Mouse (Mus musculus): ENCODE measurements around the gene E2f4. TPM values are rescaled to one million over a fixed set of nuclear protein-coding genes. Genes with fewer than 3 reads are reported as not detected.

Gene E2f4
- 43.9 and 51.7 TPM in 2 replicates for polyA plus RNA-seq (2014; fragmentation: Nextera tagmentation; extraction: Ambion mirVana)

- ATAC-seq (ENCODE audit: low FRiP score, low TSS enrichment) = peak; percentile 91
- peak within 1 kb of the TSS; percentile 93 for H3K9ac ChIP-seq (replicated peaks; ENCODE audit: low read length)
- H3K4me2 ChIP-seq (ENCODE audit: low read length) = peak within 1 kb of the TSS; percentile 95
- H3K36me3 ChIP-seq (ENCODE audit: control insufficient read depth, insufficient read depth, low read length) = peaks cover 41% of the 10 kb centered on the region
- H3K27ac ChIP-seq (replicated peaks; ENCODE audit: low read depth, low read length) = peak within 1 kb of the TSS; percentile 68
- no peaks in the 10 kb centered on the region for H3K27me3 ChIP-seq (ENCODE audit: control insufficient read depth, insufficient read depth, low read length)
- DNase-seq = peak; percentile 96
- H3K4me3 ChIP-seq (replicated peaks; ENCODE audit: low read depth, low read length) = peak within 1 kb of the TSS; percentile 97
- peaks cover 12% of the 10 kb centered on the region for H3K4me1 ChIP-seq (ENCODE audit: control insufficient read depth, insufficient read depth, low read length)
- under 1% methylated on average over 58 of the region's 58 CpGs for WGBS
- no peaks in the 10 kb centered on the region for H3K9me3 ChIP-seq (ENCODE audit: control insufficient read depth, low read length)
These were observed at the start of gene E2f4 for GRCm38 (mm10) chr8:105297511-105298192. Gene E2f4 (plus strand): TSS chr8:105297663.

GRCm38 (mm10) chr8:105251954-105252353 lies 45.5 kb upstream of the E2f4 start:
- peaks cover 13% of the 10 kb centered on the region for H3K27me3 ChIP-seq (ENCODE audit: control insufficient read depth, insufficient read depth, low read length)
- peaks cover 54% of the 10 kb centered on the region for H3K36me3 ChIP-seq (ENCODE audit: control insufficient read depth, insufficient read depth, low read length)
- DNase-seq = no peak
- WGBS = 92% methylated on average over 6 of the region's 6 CpGs
- H3K27ac ChIP-seq (replicated peaks; ENCODE audit: low read depth, low read length) = no peak overlapping the region
- H3K4me1 ChIP-seq (ENCODE audit: control insufficient read depth, insufficient read depth, low read length) = peaks cover 11% of the 10 kb centered on the region
- no peak overlapping the region for H3K4me3 ChIP-seq (replicated peaks; ENCODE audit: low read depth, low read length)
- H3K9me3 ChIP-seq (ENCODE audit: control insufficient read depth, low read length) = no peaks in the 10 kb centered on the region
- H3K4me2 ChIP-seq (ENCODE audit: low read length) = no peak overlapping the region
- no peak overlapping the region for H3K9ac ChIP-seq (replicated peaks; ENCODE audit: low read length)
- no peak for ATAC-seq (ENCODE audit: low FRiP score, low TSS enrichment)

GRCm38 (mm10) chr8:105252680-105253537 lies 44.6 kb upstream of the E2f4 start:
- Histone ChIP-seq H3K27ac (replicated peaks; ENCODE audit: low read depth, low read length) (no peak overlapping the region), H3K27me3 (ENCODE audit: control insufficient read depth, insufficient read depth, low read length) (peaks cover 20% of the 10 kb centered on the region), H3K36me3 (ENCODE audit: control insufficient read depth, insufficient read depth, low read length) (peaks cover 47% of the 10 kb centered on the region), H3K4me3 (replicated peaks; ENCODE audit: low read depth, low read length) (no peak overlapping the region), H3K9ac (replicated peaks; ENCODE audit: low read length) (no peak overlapping the region; the same call in 1 of the 2 replicates), H3K9me3 (ENCODE audit: control insufficient read depth, low read length) (no peaks in the 10 kb centered on the region), H3K4me1 (ENCODE audit: control insufficient read depth, insufficient read depth, low read length) (peaks cover 11% of the 10 kb centered on the region), H3K4me2 (ENCODE audit: low read length) (no peak overlapping the region)
- WGBS = 91% methylated on average over 10 of the region's 10 CpGs
- no peak for DNase-seq
- ATAC-seq (ENCODE audit: low FRiP score, low TSS enrichment) = no peak

DNA sequence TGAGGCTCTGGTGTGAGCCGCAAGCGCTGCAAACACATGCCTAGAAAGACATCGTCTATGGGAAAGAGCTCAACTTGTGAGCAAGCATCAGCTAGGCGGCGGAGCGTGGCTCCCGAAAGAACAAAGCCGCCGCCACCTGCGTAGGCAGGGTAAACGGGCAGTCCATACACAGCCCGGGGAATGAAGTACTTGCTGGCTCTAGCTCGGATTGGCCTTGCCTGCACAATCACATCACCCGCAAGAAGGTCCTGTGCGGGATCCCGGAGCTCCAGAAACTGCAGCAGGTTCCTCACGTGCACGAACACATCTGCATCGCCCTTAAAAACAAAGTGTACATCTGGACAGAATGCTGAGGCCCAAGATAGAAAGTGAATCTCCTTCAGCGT lies 43.7 kb upstream of the E2f4 start:
- peak overlapping the region; percentile 48 for H3K9ac ChIP-seq (replicated peaks; ENCODE audit: low read length)
- peaks cover 11% of the 10 kb centered on the region for H3K4me1 ChIP-seq (ENCODE audit: control insufficient read depth, insufficient read depth, low read length)
- no peak overlapping the region for H3K27ac ChIP-seq (replicated peaks; ENCODE audit: low read depth, low read length)
- H3K36me3 ChIP-seq (ENCODE audit: control insufficient read depth, insufficient read depth, low read length) = peaks cover 39% of the 10 kb centered on the region
- H3K9me3 ChIP-seq (ENCODE audit: control insufficient read depth, low read length) = no peaks in the 10 kb centered on the region
- 32% methylated on average over 20 of the region's 20 CpGs for WGBS
- DNase-seq (no peak), ATAC-seq (ENCODE audit: low FRiP score, low TSS enrichment) (peak; percentile 7; the same call in 1 of the 2 replicates)
- H3K4me3 ChIP-seq (replicated peaks; ENCODE audit: low read depth, low read length) = peak overlapping the region; percentile 49
- peak overlapping the region; percentile 99 for H3K4me2 ChIP-seq (ENCODE audit: low read length)
- H3K27me3 ChIP-seq (ENCODE audit: control insufficient read depth, insufficient read depth, low read length) = peaks cover 28% of the 10 kb centered on the region

DNA sequence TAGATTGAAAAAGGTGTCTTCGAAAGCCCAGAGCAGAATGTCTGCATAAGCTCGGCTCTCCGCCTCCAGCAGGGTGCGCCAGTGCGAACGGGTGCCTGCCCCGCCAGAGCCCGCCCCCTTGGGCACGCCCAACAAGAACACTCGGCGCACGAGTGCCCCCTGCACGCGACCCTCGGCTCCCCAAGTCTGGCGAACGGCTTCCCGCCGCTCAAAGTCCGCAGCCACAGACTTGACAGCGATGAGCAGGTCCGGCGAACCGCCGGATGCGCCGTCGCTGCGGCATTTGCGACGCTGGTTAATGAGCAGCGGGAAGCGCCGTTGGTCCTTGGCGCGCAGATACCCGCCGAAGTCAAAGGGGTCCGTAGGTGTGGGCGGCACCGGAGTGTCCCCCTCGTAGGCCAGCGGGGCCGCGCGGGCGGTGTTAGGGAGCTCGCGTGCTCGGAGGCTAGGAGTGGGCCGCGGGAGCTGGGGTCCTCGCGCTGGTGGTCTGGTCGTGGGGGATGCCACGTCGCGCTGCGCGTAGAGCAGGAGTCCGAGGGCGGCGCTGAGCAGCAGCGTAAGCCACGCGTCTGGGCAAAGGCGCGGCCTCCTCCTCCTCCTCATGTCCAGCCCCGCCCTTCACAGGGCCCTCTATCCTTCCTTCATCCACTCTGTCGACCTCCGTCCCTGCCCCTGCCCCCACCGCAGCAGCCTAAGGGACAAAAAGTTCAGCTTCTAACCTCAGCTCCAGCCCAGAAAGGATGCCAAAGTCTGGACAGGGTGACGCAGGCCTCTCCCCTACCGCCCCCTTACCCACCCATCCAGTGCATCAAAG lies 43.1 kb upstream of the E2f4 start:
- peak; percentile 94 for DNase-seq
- H3K4me1 ChIP-seq (ENCODE audit: control insufficient read depth, insufficient read depth, low read length) = peaks cover 17% of the 10 kb centered on the region
- ATAC-seq (ENCODE audit: low FRiP score, low TSS enrichment) = peak; percentile 82
- H3K27me3 ChIP-seq (ENCODE audit: control insufficient read depth, insufficient read depth, low read length) = peaks cover 34% of the 10 kb centered on the region
- under 1% methylated on average over 74 of the region's 74 CpGs for WGBS
- 0 out of 2 replicates have a peak overlapping the region, but pooled peaks have one; percentile 14 for H3K27ac ChIP-seq (replicated peaks; ENCODE audit: low read depth, low read length)
- peak overlapping the region; percentile 99 for H3K4me2 ChIP-seq (ENCODE audit: low read length)
- H3K4me3 ChIP-seq (replicated peaks; ENCODE audit: low read depth, low read length) = peak overlapping the region; percentile 49
- peak overlapping the region; percentile 48 for H3K9ac ChIP-seq (replicated peaks; ENCODE audit: low read length)
- no peaks in the 10 kb centered on the region for H3K9me3 ChIP-seq (ENCODE audit: control insufficient read depth, low read length)
- H3K36me3 ChIP-seq (ENCODE audit: control insufficient read depth, insufficient read depth, low read length) = peaks cover 33% of the 10 kb centered on the region

- H3K4me1 ChIP-seq (ENCODE audit: control insufficient read depth, insufficient read depth, low read length) = peaks cover 19% of the 10 kb centered on the region
- H3K27me3 ChIP-seq (ENCODE audit: control insufficient read depth, insufficient read depth, low read length) = peaks cover 38% of the 10 kb centered on the region
- WGBS = 2% methylated on average over 14 of the region's 14 CpGs
- ATAC-seq (ENCODE audit: low FRiP score, low TSS enrichment) (0 out of 2 replicates have a peak, but pooled peaks have one; percentile 3), DNase-seq (no peak)
- no peaks in the 10 kb centered on the region for H3K9me3 ChIP-seq (ENCODE audit: control insufficient read depth, low read length)
- H3K4me3 ChIP-seq (replicated peaks; ENCODE audit: low read depth, low read length) = peak within 1 kb of the TSS; percentile 49
- H3K27ac ChIP-seq (replicated peaks; ENCODE audit: low read depth, low read length) = 0 out of 2 replicates have a peak within 1 kb of the TSS, but pooled peaks have one; percentile 14
- peaks cover 27% of the 10 kb centered on the region for H3K36me3 ChIP-seq (ENCODE audit: control insufficient read depth, insufficient read depth, low read length)
- H3K9ac ChIP-seq (replicated peaks; ENCODE audit: low read length) = peak within 1 kb of the TSS; percentile 48
- H3K4me2 ChIP-seq (ENCODE audit: low read length) = peak within 1 kb of the TSS; percentile 99
These were observed 42.5 kb upstream of the E2f4 start, which contains the start of gene B3gnt9 for GRCm38 (mm10) chr8:105254966-105255350. Gene B3gnt9 (minus strand): TSS chr8:105255153.

DNA sequence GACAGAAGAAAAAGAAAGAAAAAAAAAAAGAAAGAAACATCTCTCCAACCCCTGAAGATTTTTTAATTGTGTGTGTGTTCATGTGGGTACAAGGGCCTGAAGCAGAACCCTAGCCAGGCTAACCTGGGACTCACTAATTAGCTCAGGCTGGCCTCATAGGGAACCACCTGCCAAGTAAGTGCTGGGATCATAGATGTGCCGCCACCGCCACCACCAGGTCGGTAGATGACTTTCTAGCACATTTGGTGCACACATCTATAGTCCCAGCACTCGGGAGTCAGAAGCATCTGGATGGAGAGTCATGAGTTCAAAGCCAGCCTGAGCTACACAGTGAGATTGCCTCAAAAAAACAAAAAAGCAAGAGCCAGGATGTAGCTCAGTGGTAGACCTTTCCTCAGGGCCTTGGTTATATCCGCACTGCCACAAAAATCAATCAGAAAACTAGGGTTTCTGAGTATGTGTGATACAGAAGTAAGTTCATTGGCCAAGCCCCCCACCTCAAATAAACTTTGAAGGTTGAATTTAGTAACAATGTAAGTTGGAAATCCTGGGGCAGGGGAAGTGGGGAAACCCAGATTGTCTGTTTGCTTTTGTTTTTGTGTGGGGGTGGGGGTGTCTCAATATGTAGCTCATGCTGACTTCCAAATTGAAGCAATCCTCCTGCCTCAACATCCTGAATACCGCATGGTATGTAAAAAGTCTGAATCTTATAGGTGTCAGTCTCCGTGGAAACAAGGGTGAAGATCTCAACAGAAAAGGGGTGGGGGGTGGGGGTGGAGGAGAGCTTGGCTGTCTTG lies 39.9 kb upstream of the E2f4 start:
- Histone ChIP-seq H3K27ac (replicated peaks; ENCODE audit: low read depth, low read length) (no peak overlapping the region), H3K9me3 (ENCODE audit: control insufficient read depth, low read length) (no peaks in the 10 kb centered on the region), H3K4me1 (ENCODE audit: control insufficient read depth, insufficient read depth, low read length) (peaks cover 19% of the 10 kb centered on the region), H3K9ac (replicated peaks; ENCODE audit: low read length) (no peak overlapping the region), H3K36me3 (ENCODE audit: control insufficient read depth, insufficient read depth, low read length) (0 out of 2 replicates have a peak, but pooled peaks cover 4% of the 10 kb centered on the region), H3K4me2 (ENCODE audit: low read length) (no peak overlapping the region), H3K4me3 (replicated peaks; ENCODE audit: low read depth, low read length) (no peak overlapping the region), H3K27me3 (ENCODE audit: control insufficient read depth, insufficient read depth, low read length) (peaks cover 61% of the 10 kb centered on the region)
- ATAC-seq (ENCODE audit: low FRiP score, low TSS enrichment) = no peak
- 70% methylated on average over 7 of the region's 7 CpGs for WGBS
- DNase-seq = no peak
